Mouse (Mus musculus) hindbrain, embryonic 16.5 days (tissue): ENCODE measurements around the gene Esyt2. TPM values are rescaled to one million over a fixed set of nuclear protein-coding genes. Genes with fewer than 3 reads are reported as not detected.

Experiments used
- ATAC-seq: fragments of 200-750 bp; cut with Nextera tagmentation; 2 replicates; pipeline ENCODE4 v1.8.0; 2017; ENCODE audit warnings: moderate TSS enrichment, moderate library complexity
- H3K27ac ChIP-seq: fragments of 300-500 bp; sonication (generic); 2 replicates; pipeline ENCODE4 v1.5.1; 2014; ENCODE audit warnings: low read depth, mild to moderate bottlenecking, control low read depth, low read length, moderate library complexity
- H3K27me3 ChIP-seq: fragments of 300-500 bp; sonication (generic); replicated peaks from 2 replicates; pipeline ENCODE4 v1.6.1; 2014; ENCODE audit warnings: low read length; ENCODE audit not compliant: control insufficient read depth, insufficient read depth
- H3K36me3 ChIP-seq: fragments of 300-500 bp; sonication (generic); 2 replicates; pipeline ENCODE4 v1.6.1; 2014; ENCODE audit warnings: mild to moderate bottlenecking, low read length, moderate library complexity, mixed read lengths; ENCODE audit not compliant: control insufficient read depth, insufficient read depth
- H3K4me1 ChIP-seq: fragments of 300-500 bp; sonication (generic); 2 replicates; pipeline ENCODE4 v1.6.1; 2014; ENCODE audit warnings: low read depth, low read length; ENCODE audit not compliant: control insufficient read depth, insufficient read depth
- H3K4me2 ChIP-seq: fragments of 300-500 bp; sonication (generic); 2 replicates; pipeline ENCODE4 v1.6.1; 2014; ENCODE audit warnings: mild to moderate bottlenecking, low read length, control low read depth, moderate library complexity
- H3K4me3 ChIP-seq: fragments of 300-500 bp; sonication (generic); 2 replicates; pipeline ENCODE4 v1.5.1; 2014; ENCODE audit warnings: mild to moderate bottlenecking, low read length, control low read depth, moderate library complexity
- H3K9ac ChIP-seq: fragments of 300-500 bp; sonication (generic); 2 replicates; pipeline ENCODE4 v1.6.1; 2014; ENCODE audit warnings: low read depth, mild to moderate bottlenecking, control low read depth, low read length, moderate library complexity
- H3K9me3 ChIP-seq: fragments of 300-500 bp; sonication (generic); 2 replicates; pipeline ENCODE4 v1.6.1; 2014; ENCODE audit warnings: mild to moderate bottlenecking, low read length, moderate library complexity; ENCODE audit not compliant: control insufficient read depth
- WGBS: fragments of 180-500 bp; shearing (Covaris S2); extraction: QIAGEN DNeasy Blood & Tissue Kit; methylation state at CpG from one replicate; pipeline ENCODE4 v1.1.7; 2014; 5-methylcytosine and 5-hydroxymethylcytosine counted together
- polyA plus RNA-seq: library from polyadenylated mRNA; unstranded; fragments of >200 nt; fragmentation: Nextera tagmentation; extraction: Ambion mirVana; gene quantifications from 2 replicates; pipeline ENCODE4 v1.2.1, GENCODE M21; 2015

The Esyt2 gene
- polyA plus RNA-seq, 1 experiment from 2014 or later = 10.3 TPM

GRCm38 (mm10) chr12:116362091-116362490 lies 81.1 kb downstream of the Esyt2 start:
- peaks cover 23% of the 10 kb centered on the region for H3K36me3 ChIP-seq

GRCm38 (mm10) chr12:116366900-116367299 lies 85.9 kb downstream of the Esyt2 start:
- no peaks in the 10 kb centered on the region for H3K4me1 ChIP-seq
- no peak for ATAC-seq
- H3K27me3 ChIP-seq = no peaks in the 10 kb centered on the region
- H3K9ac ChIP-seq = no peak overlapping the region
- no peaks in the 10 kb centered on the region for H3K9me3 ChIP-seq
- WGBS = 92% methylated on average over 3 of the region's 3 CpGs
- H3K4me3 ChIP-seq = no peak overlapping the region
- peaks cover 35% of the 10 kb centered on the region for H3K36me3 ChIP-seq
- H3K4me2 ChIP-seq = no peak overlapping the region
- no peak overlapping the region for H3K27ac ChIP-seq

More at GRCm38 (mm10) chr12:116362091-116362490, 81.1 kb downstream of the Esyt2 start:
- H3K27me3 ChIP-seq = no peaks in the 10 kb centered on the region
- H3K4me2 ChIP-seq = no peak overlapping the region
- no peak overlapping the region for H3K4me3 ChIP-seq
- H3K4me1 ChIP-seq = no peaks in the 10 kb centered on the region
- no peak for ATAC-seq
- H3K9me3 ChIP-seq = no peaks in the 10 kb centered on the region
- no peak overlapping the region for H3K27ac ChIP-seq
- no peak overlapping the region for H3K9ac ChIP-seq

- 94% methylated on average over 2 of the region's 2 CpGs for WGBS
- H3K27me3 ChIP-seq = no peaks in the 10 kb centered on the region
- ATAC-seq = no peak
- no peaks in the 10 kb centered on the region for H3K9me3 ChIP-seq
- no peak overlapping the region for H3K27ac ChIP-seq
- no peak overlapping the region for H3K4me2 ChIP-seq
- H3K4me1 ChIP-seq = no peaks in the 10 kb centered on the region
- H3K4me3 ChIP-seq = no peak overlapping the region
- H3K36me3 ChIP-seq = peaks cover 35% of the 10 kb centered on the region
- H3K9ac ChIP-seq = no peak overlapping the region
Observed at GRCm38 (mm10) chr12:116367346-116367745, 86.3 kb downstream of the Esyt2 start.

DNA sequence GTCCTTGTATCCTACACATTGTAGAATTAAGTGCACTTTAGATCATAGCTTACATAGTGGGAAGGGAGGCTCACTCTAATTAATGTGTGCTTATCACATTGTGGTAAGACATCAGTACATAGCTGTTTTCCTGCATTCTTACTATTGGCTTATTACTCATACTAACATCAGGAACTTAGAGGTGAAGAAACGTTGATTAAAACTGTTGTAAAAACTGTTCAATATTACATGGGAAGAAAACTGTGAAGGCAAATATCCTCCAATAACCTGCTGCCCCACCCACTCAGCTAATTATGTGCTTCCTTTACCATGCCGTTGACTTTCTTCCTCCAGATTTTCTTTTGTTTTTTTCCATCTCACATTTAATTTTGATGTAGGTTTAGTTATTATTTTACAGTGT lies 87.9 kb downstream of the Esyt2 start:
- WGBS = 90% methylated on average over 2 of the region's 2 CpGs
- no peak for ATAC-seq
- H3K27me3 ChIP-seq = no peaks in the 10 kb centered on the region
- H3K9ac ChIP-seq = no peak overlapping the region
- H3K9me3 ChIP-seq = no peaks in the 10 kb centered on the region
- H3K4me1 ChIP-seq = no peaks in the 10 kb centered on the region
- H3K4me3 ChIP-seq = no peak overlapping the region
- H3K36me3 ChIP-seq = peaks cover 30% of the 10 kb centered on the region
- no peak overlapping the region for H3K4me2 ChIP-seq
- H3K27ac ChIP-seq = no peak overlapping the region

GRCm38 (mm10) chr12:116383101-116383500 lies 102.1 kb downstream of the Esyt2 start:
- no peak overlapping the region for H3K27ac ChIP-seq
- no peak overlapping the region for H3K9ac ChIP-seq
- no peak overlapping the region for H3K4me3 ChIP-seq
- no peaks in the 10 kb centered on the region for H3K27me3 ChIP-seq
- no peak for ATAC-seq
- H3K4me1 ChIP-seq = no peaks in the 10 kb centered on the region
- 85% methylated on average over 2 of the region's 2 CpGs for WGBS
- peaks cover 7% of the 10 kb centered on the region for H3K36me3 ChIP-seq
- H3K9me3 ChIP-seq = no peaks in the 10 kb centered on the region
- no peak overlapping the region for H3K4me2 ChIP-seq

DNA sequence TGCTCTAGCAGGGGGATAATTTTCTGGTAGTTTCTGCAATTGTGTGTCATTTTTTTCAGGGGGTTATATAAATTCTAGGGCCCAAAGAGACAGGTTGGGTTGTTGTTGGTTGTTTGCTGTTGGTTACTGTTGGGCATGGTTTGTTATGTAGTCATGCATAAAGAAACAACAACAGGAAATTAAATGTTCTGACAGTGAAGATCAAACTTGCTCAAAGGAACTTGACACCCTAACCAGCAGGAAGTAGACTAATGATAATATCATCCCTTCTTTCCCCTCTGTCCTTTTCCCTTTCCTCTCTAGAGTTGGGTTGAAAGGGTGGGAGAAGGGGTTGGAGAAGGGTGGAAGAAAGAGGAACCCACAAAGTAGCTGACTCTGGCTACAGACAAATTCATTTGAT lies 103.0 kb downstream of the Esyt2 start:
- Histone ChIP-seq H3K9ac (no peak overlapping the region), H3K27ac (no peak overlapping the region), H3K4me2 (no peak overlapping the region), H3K36me3 (peaks cover 7% of the 10 kb centered on the region), H3K4me3 (no peak overlapping the region), H3K9me3 (no peaks in the 10 kb centered on the region), H3K27me3 (no peaks in the 10 kb centered on the region), H3K4me1 (no peaks in the 10 kb centered on the region)
- no peak for ATAC-seq

- Histone ChIP-seq H3K27ac (no peak overlapping the region), H3K36me3 (no peaks in the 10 kb centered on the region), H3K4me1 (no peaks in the 10 kb centered on the region), H3K4me2 (no peak overlapping the region), H3K9ac (no peak overlapping the region), H3K9me3 (no peaks in the 10 kb centered on the region), H3K4me3 (no peak overlapping the region), H3K27me3 (no peaks in the 10 kb centered on the region)
- ATAC-seq = no peak
- WGBS = 83% methylated on average over 1 of the region's 1 CpGs
Observed at GRCm38 (mm10) chr12:116386802-116387201, 105.8 kb downstream of the Esyt2 start.

DNA sequence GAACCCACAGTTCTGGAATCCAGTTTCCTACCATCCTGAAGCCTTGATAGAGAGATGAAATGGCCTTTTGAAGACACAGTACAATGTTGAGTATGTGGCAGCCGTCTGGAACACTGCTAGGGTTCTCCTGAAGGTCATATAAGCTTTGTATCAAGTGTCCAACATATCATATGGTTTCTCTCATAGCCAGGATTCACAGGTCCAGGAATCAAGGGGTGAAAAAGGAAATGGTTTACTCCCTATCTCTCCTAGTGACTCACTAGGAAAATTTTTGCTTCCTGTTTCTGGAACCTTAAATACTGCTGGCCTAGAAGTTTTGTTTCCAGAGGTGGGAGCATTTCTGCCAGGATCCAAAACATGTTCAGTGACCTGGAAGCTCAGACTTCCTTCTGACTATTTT lies 108.9 kb downstream of the Esyt2 start:
- no peaks in the 10 kb centered on the region for H3K36me3 ChIP-seq
- H3K4me3 ChIP-seq = no peak overlapping the region
- H3K27me3 ChIP-seq = no peaks in the 10 kb centered on the region
- 37% methylated on average over 1 of the region's 1 CpGs for WGBS
- H3K9ac ChIP-seq = no peak overlapping the region
- H3K9me3 ChIP-seq = no peaks in the 10 kb centered on the region
- no peak overlapping the region for H3K4me2 ChIP-seq
- no peak for ATAC-seq
- H3K27ac ChIP-seq = no peak overlapping the region
- H3K4me1 ChIP-seq = no peaks in the 10 kb centered on the region

DNA sequence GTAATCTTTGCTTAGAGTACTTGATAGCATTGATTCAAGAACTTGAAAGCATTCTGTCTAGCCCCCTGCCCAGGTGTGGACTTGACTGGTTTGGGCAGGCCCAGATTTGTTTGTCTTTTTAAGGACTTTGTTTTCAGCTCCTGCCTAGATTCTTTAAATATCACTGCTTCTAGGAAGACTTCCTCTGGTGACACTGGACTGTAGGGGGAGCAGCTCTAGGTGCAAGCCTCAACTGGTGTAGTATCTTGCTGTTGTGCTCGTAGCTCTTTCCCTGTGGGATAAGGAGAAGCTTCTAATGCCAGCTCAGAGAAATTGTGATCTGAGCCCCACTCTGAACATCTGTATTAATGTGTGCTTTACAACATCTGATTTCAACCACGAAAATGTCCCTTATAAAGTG lies 113.3 kb downstream of the Esyt2 start:
- no peak overlapping the region for H3K4me2 ChIP-seq
- no peaks in the 10 kb centered on the region for H3K4me1 ChIP-seq
- H3K9me3 ChIP-seq = no peaks in the 10 kb centered on the region; the same call in 1 of the 2 replicates
- ATAC-seq = no peak
- no peak overlapping the region for H3K9ac ChIP-seq
- H3K36me3 ChIP-seq = no peaks in the 10 kb centered on the region
- no peaks in the 10 kb centered on the region for H3K27me3 ChIP-seq
- no peak overlapping the region for H3K4me3 ChIP-seq
- H3K27ac ChIP-seq = no peak overlapping the region
- 81% methylated on average over 2 of the region's 2 CpGs for WGBS

DNA sequence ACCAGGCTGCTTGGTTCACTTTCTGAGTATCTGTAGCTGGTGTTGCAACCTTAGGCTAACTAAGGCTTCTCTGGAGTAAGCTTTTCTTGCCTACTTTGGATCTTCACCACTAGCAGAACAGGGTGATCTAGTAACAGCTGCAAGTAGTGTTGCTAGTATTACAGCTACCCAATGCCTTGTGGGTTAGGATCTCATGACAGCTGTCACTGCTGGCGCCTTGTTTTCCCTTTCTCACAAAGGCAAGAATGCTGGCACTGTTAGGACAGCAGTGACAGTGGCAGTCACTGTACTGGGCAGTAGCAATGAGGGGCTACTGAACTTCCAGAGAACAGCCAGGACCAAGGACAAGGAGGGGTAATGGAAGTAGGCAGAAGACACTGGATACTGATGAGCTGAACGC lies 114.3 kb downstream of the Esyt2 start:
- no peaks in the 10 kb centered on the region for H3K27me3 ChIP-seq
- H3K36me3 ChIP-seq = no peaks in the 10 kb centered on the region
- 83% methylated on average over 2 of the region's 2 CpGs for WGBS
- no peak overlapping the region for H3K4me2 ChIP-seq
- no peaks in the 10 kb centered on the region for H3K4me1 ChIP-seq
- no peak overlapping the region for H3K4me3 ChIP-seq
- no peak overlapping the region for H3K27ac ChIP-seq
- no peak for ATAC-seq
- no peak overlapping the region for H3K9ac ChIP-seq
- no peaks in the 10 kb centered on the region; the same call in 1 of the 2 replicates for H3K9me3 ChIP-seq
